Mouse (Mus musculus) limb, embryonic 10.5 days (tissue): Measurements from ENCODE around the gene Sox2. TPM values are rescaled to one million over a fixed set of nuclear protein-coding genes. Genes with fewer than 3 reads are reported as not detected.

Experiments
- DNase-seq: peaks from one replicate; pipeline ENCODE4 v3.0.0-alpha.2; 2017; ENCODE audit warnings: low spot score
- H3K27ac ChIP-seq: fragments of 300-500 bp; sonication (generic); 2 replicates; pipeline ENCODE4 v1.5.1; 2016; ENCODE audit warnings: mild to moderate bottlenecking
- H3K27me3 ChIP-seq: fragments of 300-500 bp; sonication (generic); 2 replicates; pipeline ENCODE4 v1.6.1; 2016; ENCODE audit warnings: low read depth, mild to moderate bottlenecking; ENCODE audit not compliant: poor library complexity, severe bottlenecking
- H3K36me3 ChIP-seq: fragments of 300-500 bp; sonication (generic); 2 replicates; pipeline ENCODE4 v1.6.1; 2016; ENCODE audit warnings: mild to moderate bottlenecking, moderate library complexity
- H3K4me1 ChIP-seq: fragments of 300-500 bp; sonication (generic); 2 replicates; pipeline ENCODE4 v1.6.1; 2016
- H3K4me3 ChIP-seq: fragments of 300-500 bp; sonication (generic); 2 replicates; pipeline ENCODE4 v1.5.1; 2016; ENCODE audit warnings: mild to moderate bottlenecking, moderate library complexity
- H3K9me3 ChIP-seq: fragments of 300-500 bp; sonication (generic); replicated peaks from 2 replicates; pipeline ENCODE4 v1.6.1; 2016; ENCODE audit warnings: mild to moderate bottlenecking
- WGBS: fragments of 180-500 bp; shearing (Covaris S2); methylation state at CpG from one replicate; pipeline ENCODE4 v1.1.7; 2016; 5-methylcytosine and 5-hydroxymethylcytosine counted together
- polyA plus RNA-seq: library from polyadenylated mRNA; unstranded; fragments of >200 nt; fragmentation: Nextera tagmentation; extraction: Ambion mirVana; gene quantifications from 2 replicates; pipeline ENCODE4 v1.2.1, GENCODE M21; 2016

Sox2 gene
- polyA plus RNA-seq, 1 experiment from 2014 or later: 0.20 TPM

GRCm38 (mm10) chr3:34656813-34657700 lies 6.9 kb downstream of the Sox2 start:
- peaks cover 100% of the 10 kb centered on the region for H3K27me3 ChIP-seq
- DNase-seq: no peak
- no peak overlapping the region for H3K27ac ChIP-seq
- no peaks in the 10 kb centered on the region for H3K36me3 ChIP-seq
- 4% methylated on average over 23 of the region's 23 CpGs for WGBS
- no peak overlapping the region for H3K4me3 ChIP-seq
- no peaks in the 10 kb centered on the region for H3K9me3 ChIP-seq
- H3K4me1 ChIP-seq: peaks cover 2% of the 10 kb centered on the region; the same call in 1 of the 2 replicates

- Histone ChIP-seq H3K4me3 (no peak overlapping the region), H3K9me3 (no peaks in the 10 kb centered on the region), H3K27ac (no peak overlapping the region), H3K36me3 (no peaks in the 10 kb centered on the region), H3K4me1 (peaks cover 2% of the 10 kb centered on the region; the same call in 1 of the 2 replicates), H3K27me3 (peaks cover 100% of the 10 kb centered on the region)
- no peak for DNase-seq
- WGBS: 19% methylated on average over 2 of the region's 2 CpGs
Observed at GRCm38 (mm10) chr3:34657701-34658090, 7.5 kb downstream of the Sox2 start.

- Histone ChIP-seq H3K27me3 (peaks cover 100% of the 10 kb centered on the region), H3K4me3 (no peak overlapping the region), H3K4me1 (peaks cover 5% of the 10 kb centered on the region), H3K27ac (no peak overlapping the region), H3K36me3 (no peaks in the 10 kb centered on the region), H3K9me3 (no peaks in the 10 kb centered on the region)
- WGBS: 49% methylated on average over 7 of the region's 7 CpGs
- DNase-seq: no peak
Observed at GRCm38 (mm10) chr3:34658241-34658965, 8.2 kb downstream of the Sox2 start.

GRCm38 (mm10) chr3:34658966-34659535 lies 8.8 kb downstream of the Sox2 start:
- Histone ChIP-seq H3K27ac (no peak overlapping the region), H3K4me1 (peaks cover 11% of the 10 kb centered on the region)
- no peak for DNase-seq

GRCm38 (mm10) chr3:34659861-34660260 lies 9.7 kb downstream of the Sox2 start:
- H3K4me1 ChIP-seq: peaks cover 17% of the 10 kb centered on the region
- no peaks in the 10 kb centered on the region for H3K36me3 ChIP-seq
- no peaks in the 10 kb centered on the region for H3K9me3 ChIP-seq
- no peak overlapping the region for H3K27ac ChIP-seq
- no peak overlapping the region for H3K4me3 ChIP-seq
- H3K27me3 ChIP-seq: peaks cover 100% of the 10 kb centered on the region
- DNase-seq: no peak
- WGBS: 5% methylated on average over 6 of the region's 6 CpGs

More at GRCm38 (mm10) chr3:34658966-34659535, 8.8 kb downstream of the Sox2 start:
- Histone ChIP-seq H3K27me3 (peaks cover 100% of the 10 kb centered on the region), H3K9me3 (no peaks in the 10 kb centered on the region), H3K36me3 (no peaks in the 10 kb centered on the region), H3K4me3 (no peak overlapping the region)
- WGBS: 48% methylated on average over 8 of the region's 8 CpGs

- H3K4me1 ChIP-seq: peaks cover 23% of the 10 kb centered on the region
- no peak for DNase-seq
- no peak overlapping the region for H3K4me3 ChIP-seq
- 7% methylated on average over 14 of the region's 14 CpGs for WGBS
- no peaks in the 10 kb centered on the region for H3K9me3 ChIP-seq
- H3K27me3 ChIP-seq: peaks cover 100% of the 10 kb centered on the region
- H3K36me3 ChIP-seq: no peaks in the 10 kb centered on the region
- no peak overlapping the region for H3K27ac ChIP-seq
Observed at GRCm38 (mm10) chr3:34660542-34661290, 10.5 kb downstream of the Sox2 start.

- Histone ChIP-seq H3K36me3 (no peaks in the 10 kb centered on the region), H3K4me1 (peaks cover 23% of the 10 kb centered on the region), H3K4me3 (no peak overlapping the region), H3K27ac (no peak overlapping the region), H3K9me3 (no peaks in the 10 kb centered on the region), H3K27me3 (peaks cover 100% of the 10 kb centered on the region)
- no peak for DNase-seq
- 2% methylated on average over 32 of the region's 32 CpGs for WGBS
Observed at GRCm38 (mm10) chr3:34661341-34662007, 11.3 kb downstream of the Sox2 start.

GRCm38 (mm10) chr3:34662008-34662711 lies 12.0 kb downstream of the Sox2 start:
- Histone ChIP-seq H3K4me1 (peaks cover 20% of the 10 kb centered on the region), H3K9me3 (no peaks in the 10 kb centered on the region)
- WGBS: 2% methylated on average over 15 of the region's 15 CpGs

GRCm38 (mm10) chr3:34662712-34663655 lies 12.8 kb downstream of the Sox2 start:
- Histone ChIP-seq H3K27me3 (peaks cover 100% of the 10 kb centered on the region), H3K4me3 (0 out of 2 replicates have a peak overlapping the region, but pooled peaks have one; percentile 33), H3K27ac (no peak overlapping the region), H3K4me1 (peaks cover 20% of the 10 kb centered on the region), H3K9me3 (no peaks in the 10 kb centered on the region), H3K36me3 (no peaks in the 10 kb centered on the region)
- DNase-seq: no peak
- under 1% methylated on average over 53 of the region's 53 CpGs for WGBS

More at GRCm38 (mm10) chr3:34662008-34662711, 12.0 kb downstream of the Sox2 start:
- DNase-seq: no peak
- no peak overlapping the region for H3K4me3 ChIP-seq
- H3K36me3 ChIP-seq: no peaks in the 10 kb centered on the region
- peaks cover 100% of the 10 kb centered on the region for H3K27me3 ChIP-seq
- H3K27ac ChIP-seq: no peak overlapping the region

GRCm38 (mm10) chr3:34663701-34664635 lies 13.8 kb downstream of the Sox2 start:
- no peak for DNase-seq
- Histone ChIP-seq H3K36me3 (no peaks in the 10 kb centered on the region), H3K4me3 (peak overlapping the region; percentile 33), H3K9me3 (no peaks in the 10 kb centered on the region), H3K4me1 (peaks cover 20% of the 10 kb centered on the region), H3K27me3 (peaks cover 100% of the 10 kb centered on the region), H3K27ac (no peak overlapping the region)
- under 1% methylated on average over 58 of the region's 58 CpGs for WGBS
